Mouse (Mus musculus) forebrain, embryonic 15.5 days (tissue): ENCODE results near the gene Pank1. TPM values are rescaled to one million over a fixed set of nuclear protein-coding genes. Genes with fewer than 3 reads are reported as not detected.
A peak's percentile ranks its signal among the peaks of the same experiment; 100 is the strongest.

ENCODE experiments used
- microRNA counts: library from miRNA; unstranded; fragments of <30 nt; microRNA quantifications from one replicate; lab custom pipeline; 2016
- microRNA-seq: library from miRNA; unstranded; fragments of <30 nt; microRNA quantifications from one replicate; pipeline ENCODE4, GENCODE M21; 2016
- polyA plus RNA-seq: library from polyadenylated mRNA; unstranded; fragments of >200 nt; fragmentation: Nextera tagmentation; extraction: Ambion mirVana; gene quantifications from 2 replicates; pipeline ENCODE4 v1.2.1, GENCODE M21; 2015

The Pank1 gene
- polyA plus RNA-seq, 1 experiment from 2014 or later, result 5.6 TPM

MicroRNAs within 50 kb of the gene (microRNA counts, 519-probe panel; counts per million panel counts)
- microRNA mmu-miR-107 (lab: Ali Mortazavi, UCI), result 3,451 counts per million, percentile 84 among the panel's probes with 10 or more counts

Small RNAs within 50 kb of the gene (microRNA-seq; reads per million reads assigned to microRNA genes)
- 1,591 reads per million, percentile 82 among the genes with 10 or more reads in this experiment for gene Mir107

Other genes with a start within 250 kb of the Pank1 start
- gene Ifit1bl2, start 238.7 kb downstream of the Pank1 start, polyA plus RNA-seq, result 0.11 and 0.20 TPM in 2 replicates
- gene Ifit1, start 238.6 kb downstream of the Pank1 start, polyA plus RNA-seq, result 0.13 and 0.18 TPM in 2 replicates
- 2.2 and 2.6 TPM in 2 replicates for gene Slc16a12, start 132.2 kb downstream of the Pank1 start, polyA plus RNA-seq
- gene Kif20b, start 42.9 kb upstream of the Pank1 start, polyA plus RNA-seq, result 33.1 and 34.9 TPM in 2 replicates